Mouse (Mus musculus) Muller cell, postnatal 12 days (primary cell): Measurements from ENCODE around the gene Etv6.

Source experiments
- DNase-seq: peaks from one replicate; pipeline ENCODE4 v3.0.0-alpha.2; 2015; ENCODE audit errors: inconsistent ontology term

Gene Etv6

DNA sequence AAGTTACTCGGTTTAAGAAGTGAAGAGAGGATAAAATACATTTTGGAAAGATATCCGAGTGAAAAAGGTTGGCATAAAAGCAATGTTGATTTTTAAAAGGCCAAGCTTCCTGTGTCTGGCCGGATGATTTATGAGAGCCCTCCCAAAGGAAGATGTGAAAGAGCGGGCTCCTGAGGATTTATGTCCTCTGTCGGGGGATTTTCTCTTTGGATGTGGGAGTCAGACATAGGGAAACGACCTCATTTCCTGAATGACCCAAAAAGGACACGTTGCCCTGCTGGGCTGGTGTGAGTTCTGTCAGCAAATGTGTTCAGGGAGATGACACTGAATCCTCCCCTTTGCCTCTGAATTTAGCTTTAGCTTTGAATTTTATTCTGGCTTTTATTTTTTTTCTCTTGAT, 8.0 kb downstream of the Etv6 start:
- DNase-seq = no peak

DNA sequence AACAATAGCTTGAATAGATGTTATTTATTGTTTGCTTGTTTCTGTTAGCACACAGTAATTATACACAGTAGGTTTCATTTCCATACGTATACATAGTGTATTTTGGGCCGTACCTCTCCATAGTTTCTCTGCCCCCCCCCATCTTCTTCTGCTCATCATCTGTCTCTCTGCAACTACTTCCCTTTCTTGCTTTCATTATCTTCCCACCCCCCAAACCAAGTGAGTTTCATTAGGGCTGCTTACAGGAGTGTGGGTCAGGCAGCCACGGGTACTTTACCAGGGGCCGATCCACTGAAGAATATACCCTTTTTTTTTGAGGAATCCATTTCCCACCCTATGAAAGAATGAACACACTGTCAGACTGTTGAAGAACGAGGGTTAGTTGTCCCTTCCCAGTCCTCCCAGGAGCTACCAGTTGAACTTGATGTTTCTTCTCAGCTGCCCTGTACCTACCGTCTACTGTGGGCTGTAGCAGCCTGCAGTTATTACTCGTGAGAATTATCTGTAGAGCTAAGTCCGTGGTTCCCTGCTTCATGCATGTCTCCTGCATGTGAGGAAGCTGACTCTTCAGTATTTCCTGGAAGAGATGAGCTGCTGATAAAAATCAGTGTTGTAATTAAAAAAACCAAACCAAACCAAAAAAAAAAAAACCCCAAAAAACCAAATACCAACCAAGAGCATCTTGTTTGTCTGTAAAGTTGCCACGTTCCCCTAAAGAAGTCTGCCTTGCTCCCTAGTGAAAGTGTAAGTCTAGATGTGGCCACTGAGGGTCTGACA, 9.8 kb downstream of the Etv6 start:
- DNase-seq = no peak

DNA sequence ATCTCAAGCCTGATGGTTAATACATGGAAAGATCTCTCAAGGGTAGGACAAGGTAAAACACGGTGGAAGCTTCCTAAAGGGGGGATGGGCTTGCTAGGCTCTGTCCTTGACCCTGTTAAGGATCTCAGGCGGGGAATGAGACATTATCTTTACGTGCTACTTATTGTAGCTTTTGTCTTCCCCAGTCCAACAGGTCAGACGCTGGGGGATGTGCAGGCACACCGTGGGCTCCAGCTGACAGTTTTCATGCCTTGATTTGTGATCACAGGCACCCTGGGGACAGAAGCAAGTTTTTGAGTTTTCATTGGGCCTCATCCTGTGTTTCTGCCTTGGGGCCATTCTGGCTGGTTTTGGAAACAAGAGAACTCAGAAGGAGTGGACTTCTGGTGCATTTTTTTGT, 10.6 kb downstream of the Etv6 start:
- no peak for DNase-seq

DNA sequence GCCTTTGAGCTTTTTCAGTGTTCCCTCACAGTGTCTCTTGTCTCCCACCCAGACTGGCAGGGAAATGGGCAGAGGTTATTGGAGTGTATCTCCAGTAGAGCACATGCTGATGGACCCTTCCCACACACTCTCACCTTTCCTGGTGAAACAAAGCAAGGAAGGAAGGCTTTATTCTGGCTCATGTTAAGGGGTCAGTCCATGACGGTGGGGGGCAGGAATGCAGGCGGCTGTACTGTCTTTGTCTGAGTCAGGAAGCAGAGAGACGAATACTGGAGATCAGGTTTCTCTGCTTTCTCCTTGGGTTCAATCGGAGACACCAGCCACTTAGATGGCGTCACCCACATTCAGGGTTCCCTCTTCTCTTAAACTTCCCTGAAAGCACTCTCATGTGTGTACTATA, 11.7 kb downstream of the Etv6 start:
- DNase-seq = no peak

DNA sequence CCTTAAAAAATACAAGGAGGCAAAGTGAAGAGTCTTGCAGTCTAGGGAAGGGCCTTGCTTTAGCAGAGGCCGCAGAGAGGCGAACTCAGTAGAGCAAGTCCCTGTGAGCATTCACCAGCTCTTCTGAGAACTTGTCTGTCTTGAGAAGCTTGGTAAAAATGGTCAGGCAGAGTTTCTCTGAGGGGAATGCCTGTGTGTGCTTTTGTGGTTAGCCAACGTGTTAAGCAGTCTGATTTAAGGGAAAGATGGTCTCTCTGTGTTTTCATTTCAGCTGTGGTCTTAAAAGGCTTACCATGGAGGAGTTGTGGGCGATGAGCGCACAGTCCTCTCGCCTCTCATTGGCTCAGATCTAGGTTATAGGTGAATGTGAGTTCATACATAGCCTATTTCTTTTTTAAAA, 12.5 kb downstream of the Etv6 start:
- DNase-seq = no peak

DNA sequence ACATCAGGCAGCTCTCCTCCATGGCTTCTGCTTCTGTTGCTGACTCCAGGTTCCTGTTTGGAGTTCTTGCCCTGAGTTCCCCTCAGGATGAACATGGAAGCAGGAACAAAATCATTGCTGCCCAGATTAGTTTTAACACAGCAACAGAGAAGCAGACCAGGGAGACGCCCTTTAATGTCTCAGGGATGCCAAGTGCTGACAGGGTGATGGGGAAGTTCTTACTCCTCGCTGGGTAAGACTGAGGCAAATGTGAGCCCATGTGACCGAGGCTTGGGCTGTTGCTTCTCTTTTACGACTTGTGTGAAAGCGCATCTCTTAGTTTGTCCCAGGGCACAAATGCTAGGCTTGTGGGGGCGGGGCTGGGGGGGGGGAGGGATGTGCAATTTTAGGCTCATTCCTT, 13.5 kb downstream of the Etv6 start:
- DNase-seq = no peak

DNA sequence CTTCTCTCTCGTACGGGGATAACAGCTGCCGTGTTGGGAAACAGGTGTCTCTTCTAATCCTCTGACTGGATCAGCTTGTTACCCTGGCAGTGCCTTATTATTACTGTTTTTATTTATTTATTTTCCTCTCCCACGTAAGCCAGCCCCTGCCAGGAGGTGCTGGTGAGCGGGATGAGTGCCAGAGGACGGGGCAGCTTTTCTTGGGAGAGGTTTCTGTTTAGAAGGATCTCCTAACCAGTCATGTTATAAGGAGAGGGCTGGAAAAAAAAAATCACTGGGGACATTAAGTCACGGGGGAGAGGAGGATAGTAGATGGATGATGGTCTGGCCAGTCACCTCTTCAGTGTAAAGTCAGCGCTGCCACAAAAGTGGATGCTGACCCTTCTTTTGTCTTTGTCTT, 15.0 kb downstream of the Etv6 start:
- no peak for DNase-seq

DNA sequence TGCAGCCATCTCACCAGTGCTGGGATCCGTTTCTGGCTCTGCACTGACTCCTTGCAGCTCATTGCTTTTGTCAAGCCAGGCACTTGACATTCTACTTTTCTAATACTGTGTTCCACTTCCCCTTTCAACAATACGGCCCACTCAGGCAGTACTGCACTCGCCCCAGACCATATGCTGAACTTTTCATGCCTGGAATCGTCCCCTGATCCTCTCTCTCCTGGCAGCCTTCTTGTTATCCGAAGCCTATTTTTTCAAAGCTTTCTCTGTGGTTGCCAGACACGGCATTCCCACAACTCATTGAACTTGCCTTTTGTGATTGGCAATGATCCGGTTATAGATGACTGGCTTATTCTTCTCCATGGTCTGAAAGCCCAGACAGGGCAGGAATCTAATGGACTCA, 16.4 kb downstream of the Etv6 start:
- DNase-seq = peak; percentile 66

DNA sequence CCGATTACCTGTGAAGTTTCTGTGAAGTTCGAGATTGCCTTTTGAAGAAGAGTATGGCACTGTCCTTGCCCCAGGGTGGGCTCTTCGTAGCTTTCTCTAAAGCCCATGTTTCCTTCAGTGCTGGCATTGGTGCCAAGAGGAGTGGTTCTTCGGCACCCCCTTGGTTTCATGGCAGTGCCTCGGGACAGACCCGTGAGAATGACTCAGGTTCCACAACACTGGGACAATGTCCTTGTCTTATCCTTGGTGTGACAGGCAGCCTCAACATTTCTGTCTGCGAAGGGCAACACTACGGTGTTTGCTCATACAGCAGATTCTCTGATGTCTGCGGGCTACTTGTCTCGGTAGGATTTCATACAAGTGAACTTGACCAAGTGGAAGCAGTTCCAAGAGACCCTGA, 17.6 kb downstream of the Etv6 start:
- DNase-seq = no peak

DNA sequence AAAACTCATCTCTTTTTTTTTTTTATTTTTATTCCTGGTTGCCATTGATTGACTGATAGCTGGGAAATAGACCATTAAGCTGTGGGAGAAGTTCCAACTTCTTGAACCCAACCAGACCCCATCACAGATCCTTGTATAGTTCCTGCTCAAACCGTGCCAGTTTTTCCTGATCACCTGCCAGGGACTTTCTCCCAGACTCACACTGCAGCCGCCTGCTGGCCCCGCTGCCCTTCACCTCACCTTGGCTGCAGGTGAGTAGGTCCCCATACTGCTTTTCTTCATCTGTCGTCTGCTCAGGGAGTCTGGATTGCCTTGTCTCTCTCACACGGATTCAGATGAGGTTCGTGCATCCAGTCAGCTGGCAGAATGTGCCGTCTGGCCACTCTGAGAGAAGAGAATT, 18.1 kb downstream of the Etv6 start:
- DNase-seq = no peak

DNA sequence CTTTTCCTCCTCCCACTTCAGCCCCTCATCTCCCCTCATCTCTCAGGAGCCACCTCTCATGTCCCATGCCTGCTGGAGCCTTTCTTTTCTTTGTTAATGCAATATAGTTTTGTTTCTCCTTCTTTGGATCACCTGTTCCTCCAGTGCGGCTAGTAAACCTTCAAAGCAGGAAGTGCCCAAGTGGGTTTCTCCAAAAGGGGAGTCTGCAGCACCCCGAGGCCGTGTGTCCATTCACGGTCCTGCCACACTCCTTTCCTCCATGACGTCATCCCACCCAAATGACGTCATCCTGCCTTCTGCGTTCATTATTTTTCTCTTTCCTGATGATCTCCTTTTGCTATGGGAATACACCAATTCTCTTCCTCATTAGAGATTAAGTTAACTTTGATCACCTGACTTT, 20.1 kb downstream of the Etv6 start:
- no peak for DNase-seq

DNA sequence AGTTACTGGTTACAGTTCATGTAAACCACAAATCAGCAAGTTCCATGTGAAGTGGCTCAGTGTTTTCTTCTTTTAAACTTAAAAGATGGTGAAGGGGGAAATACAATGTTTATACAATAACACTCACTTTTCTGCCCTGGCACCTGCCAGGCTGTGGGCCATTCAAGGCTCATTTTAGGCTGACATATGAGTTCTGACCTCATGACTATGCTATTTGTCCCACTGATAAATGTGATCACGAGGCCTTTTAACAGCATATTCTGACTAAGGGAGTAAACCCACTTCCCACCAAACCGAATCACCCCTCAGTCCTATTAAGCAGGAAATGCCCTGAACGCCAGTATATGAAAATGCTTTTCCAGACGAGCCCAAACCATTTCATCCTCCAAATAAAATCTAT, 23.0 kb downstream of the Etv6 start:
- DNase-seq = peak; percentile 76

DNA sequence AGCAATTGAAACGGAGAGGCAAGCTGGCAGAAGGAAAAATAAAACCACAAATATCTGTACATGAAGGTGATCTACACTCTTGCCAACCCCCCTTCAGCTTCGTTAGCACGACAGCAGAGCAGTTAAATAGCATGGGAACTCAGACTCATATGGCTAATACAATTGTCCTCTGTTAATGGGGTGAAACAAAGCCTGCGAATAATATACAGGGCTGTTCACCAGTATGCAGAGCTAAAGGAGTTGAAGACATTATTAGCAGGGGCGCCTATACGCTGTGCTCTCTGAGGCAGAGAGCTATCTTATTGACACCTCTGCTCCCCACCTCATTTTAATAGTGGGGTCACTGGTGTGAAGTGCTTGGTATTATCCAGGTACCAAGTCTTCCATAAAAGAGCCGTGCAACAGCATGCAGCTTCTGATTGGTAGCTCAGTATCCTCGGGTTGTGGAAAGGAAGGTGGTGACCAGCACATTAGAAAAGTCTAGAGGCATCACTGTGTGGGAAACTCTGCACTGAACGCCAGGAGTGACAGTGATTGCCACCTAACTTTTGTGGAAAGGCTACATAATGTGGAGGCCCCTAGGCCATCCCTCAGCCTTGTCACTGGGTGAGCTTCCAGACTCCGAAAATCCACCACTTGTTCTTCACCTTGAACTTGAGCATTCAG, 23.5 kb downstream of the Etv6 start:
- no peak for DNase-seq

DNA sequence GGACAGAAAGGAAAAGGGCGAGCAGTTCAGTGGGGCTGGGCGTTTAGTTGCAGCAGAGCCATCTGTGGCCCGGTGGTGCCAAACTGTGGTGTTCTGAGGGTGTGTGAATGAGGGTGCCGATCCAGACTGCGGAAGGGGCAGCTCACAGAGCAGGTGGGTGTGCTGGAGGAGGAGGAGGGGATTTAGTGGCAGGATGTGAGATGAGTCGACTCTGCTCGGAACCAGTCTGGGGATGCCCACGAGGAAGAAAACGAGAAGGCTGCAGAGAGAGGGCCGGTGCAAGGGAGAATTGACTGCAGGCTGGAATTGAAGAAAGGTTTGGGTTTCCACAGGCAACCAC, 24.0 kb downstream of the Etv6 start:
- DNase-seq = no peak

DNA sequence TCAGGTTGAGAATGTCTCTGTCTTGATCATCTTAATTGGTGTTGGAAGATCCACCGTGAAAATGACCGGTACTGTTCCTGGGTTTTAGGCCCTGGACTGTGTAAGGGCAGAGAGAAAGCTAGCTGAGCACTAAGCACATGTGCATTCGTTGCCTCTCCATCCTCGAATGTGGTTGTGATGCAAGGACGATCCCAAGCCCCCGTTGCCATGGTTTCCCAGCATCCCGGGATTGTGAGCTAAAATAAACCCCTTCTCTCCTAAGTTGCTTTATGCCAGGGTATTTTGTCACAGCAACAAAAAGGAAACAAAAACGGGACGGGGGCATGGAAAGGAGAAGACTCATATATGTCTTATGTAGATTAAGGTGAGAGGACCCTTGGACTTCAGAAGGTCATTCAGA, 24.5 kb downstream of the Etv6 start:
- DNase-seq = no peak

DNA sequence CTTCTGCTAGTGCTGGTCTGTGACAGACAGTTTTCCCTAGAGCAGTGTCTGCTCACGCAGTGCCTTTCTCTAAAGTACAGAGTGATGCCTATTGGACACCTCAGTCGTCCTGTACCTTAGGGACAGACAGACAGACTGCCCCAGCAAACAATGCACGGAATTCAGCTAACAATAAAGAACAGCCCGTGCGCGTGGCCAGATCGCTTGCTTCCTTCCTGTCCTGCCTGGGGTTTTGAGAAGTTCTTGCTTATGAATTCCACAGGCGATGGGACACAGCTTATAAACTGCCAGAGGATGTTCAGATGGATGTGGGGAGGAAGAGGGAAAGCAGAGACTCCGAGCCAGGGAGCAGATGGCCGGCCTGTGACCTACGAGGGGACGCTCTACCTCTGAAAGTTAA, 25.3 kb downstream of the Etv6 start:
- DNase-seq = no peak

DNA sequence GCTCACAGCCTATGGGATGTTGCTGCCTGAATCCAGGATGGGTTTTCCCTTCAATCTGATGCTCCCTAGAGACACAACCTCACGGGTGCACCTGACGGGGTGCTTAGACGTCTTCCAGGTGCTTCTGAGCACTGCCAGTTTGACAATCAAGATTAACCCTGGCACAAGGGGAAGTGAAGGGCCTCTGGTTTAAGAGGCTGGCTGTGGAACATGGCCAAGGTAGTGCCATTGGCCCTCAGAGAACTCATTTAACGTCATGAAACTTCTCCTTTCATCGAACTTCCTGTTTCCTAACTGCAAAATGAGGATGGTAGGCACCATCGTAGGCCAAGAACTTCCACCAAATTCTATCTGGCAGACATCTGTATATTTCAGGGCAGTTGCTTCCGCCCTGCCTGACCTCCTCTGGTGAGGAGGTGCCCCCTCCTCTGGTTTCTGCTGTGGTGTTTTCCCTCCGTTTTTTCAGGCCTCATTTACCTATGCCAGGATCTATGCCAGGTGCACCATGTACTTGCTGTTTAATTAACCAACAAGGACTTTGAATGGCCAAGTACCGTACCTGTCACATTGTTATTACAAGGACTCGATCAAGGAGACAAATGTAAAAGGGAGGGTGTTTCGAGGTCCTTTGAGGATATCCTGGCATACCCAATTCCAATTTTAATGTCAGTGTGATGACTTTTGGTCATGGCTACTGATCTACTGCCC, 29.7 kb downstream of the Etv6 start:
- no peak for DNase-seq

DNA sequence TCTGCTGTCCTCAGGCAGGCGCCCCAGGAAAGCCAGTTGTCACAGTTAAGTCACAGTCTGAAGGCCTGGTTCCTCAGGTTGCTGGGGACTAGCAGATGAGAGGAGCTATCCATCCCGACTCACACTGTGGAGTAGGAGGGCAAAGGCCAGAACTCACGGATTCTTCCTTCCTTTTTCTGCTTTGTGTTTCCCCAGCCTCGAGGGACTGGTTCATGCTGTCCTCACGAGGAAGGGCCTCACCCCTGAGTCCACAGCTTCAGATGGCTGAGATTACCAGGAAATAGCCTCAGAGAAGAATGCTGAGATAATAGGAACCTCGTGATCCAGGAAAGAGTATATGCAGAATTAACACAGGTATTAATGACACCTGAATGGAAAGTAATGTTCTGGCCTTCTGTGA, 30.6 kb downstream of the Etv6 start:
- no peak for DNase-seq

DNA sequence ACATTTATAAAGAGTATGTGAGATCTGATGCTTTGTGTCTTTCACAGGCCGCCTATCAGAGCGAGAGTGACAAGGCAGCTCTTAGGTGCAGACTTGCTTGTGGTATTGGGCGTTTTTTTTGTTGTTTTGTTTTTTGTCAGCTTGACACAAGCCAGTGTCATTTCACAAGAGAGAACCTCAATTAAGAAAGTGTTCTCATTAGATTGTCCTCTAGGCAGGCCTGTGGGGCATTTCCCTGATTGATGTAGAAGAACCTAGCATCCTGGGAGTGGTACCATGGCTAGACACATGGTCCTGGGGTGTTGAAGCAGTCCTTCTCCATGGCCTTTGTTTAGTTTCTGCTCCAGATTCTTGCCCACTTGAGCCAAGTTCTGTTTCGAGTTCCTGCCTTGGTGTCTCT, 31.5 kb downstream of the Etv6 start:
- DNase-seq = no peak

DNA sequence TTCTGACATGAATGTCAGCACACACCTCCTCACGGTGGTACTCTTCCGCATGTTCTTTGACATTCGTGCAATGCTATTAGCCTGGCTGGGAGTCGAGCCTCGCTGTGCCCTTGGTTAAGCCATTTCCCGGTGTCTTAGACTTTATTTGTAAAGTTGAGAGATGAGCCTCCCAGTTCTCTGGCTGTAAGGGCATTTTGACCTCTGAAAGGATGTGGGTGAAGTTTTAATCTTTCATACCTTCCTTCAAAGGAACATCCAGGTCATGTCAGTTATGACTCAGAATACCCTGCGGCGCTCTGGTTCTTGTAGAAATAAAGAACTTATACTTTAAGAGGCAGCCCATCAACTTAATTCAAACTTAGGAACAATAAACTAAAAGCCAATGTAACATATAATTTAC, 32.0 kb downstream of the Etv6 start:
- no peak for DNase-seq

DNA sequence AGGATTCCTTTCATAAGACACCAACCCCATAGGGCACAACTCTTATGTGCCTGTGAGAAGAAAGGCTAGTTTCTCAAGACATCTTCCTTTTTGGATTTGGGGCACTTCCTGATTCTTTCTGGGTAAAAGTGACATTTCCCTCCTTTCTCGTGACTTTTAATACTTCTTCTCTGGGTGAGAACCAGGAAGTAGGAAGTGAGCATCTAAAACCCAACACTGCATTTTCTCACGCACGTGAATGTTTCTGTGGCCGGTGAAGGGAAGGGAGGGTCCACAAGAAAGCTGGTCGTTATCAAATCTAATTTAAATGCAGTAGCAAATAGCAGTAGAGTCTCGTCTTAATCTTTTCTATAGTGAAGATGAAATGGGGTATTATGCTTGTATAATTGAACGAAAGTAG, 36.9 kb downstream of the Etv6 start:
- DNase-seq = no peak

DNA sequence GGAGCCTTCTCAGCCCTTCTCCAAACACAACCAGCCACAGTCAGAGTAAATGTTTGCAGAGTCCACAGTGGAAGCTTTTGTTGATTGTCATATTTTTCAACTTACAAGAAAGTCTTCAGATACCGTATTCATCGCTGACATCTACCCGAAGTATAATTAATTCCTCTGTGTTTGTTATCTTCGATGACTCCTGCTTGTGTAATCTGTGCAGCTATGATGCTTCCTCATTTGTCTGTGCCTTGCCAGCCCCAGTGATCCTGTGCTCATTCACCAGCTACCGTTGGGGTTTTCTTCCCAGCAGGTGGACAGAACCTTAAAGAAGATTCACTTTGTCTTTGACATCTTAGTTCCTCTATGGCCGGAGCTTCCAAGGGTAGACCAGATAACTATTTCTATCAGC, 37.4 kb downstream of the Etv6 start:
- DNase-seq = no peak

DNA sequence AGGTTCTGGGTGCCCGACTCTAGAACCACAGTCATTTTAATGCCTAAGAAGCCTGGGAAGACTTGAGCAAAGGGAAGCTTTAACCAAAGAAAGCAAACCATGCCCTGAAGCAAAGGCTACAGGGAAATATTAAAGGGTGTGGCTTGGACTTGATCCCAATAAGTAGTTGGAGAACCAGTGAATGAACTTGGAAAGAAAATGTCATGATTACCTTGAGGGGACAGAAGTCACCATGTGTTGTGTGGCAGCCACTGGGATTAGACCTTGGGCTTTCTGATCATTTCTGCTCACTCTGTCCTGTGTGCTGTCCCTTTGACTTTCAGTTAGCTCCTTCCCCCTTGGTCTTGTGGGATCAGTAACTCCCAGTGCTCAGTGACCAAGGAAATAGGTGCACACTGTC, 38.9 kb downstream of the Etv6 start:
- no peak for DNase-seq
